Mouse (Mus musculus) small intestine, adult 2 months (tissue): ENCODE results near the gene Stat3.

Source experiments
- CTCF ChIP-seq: fragments of 200-500 bp; IDR thresholded peaks from 2 replicates; pipeline ENCODE4 v1.5.1; 2012; ENCODE audit warnings: low read depth, mild to moderate bottlenecking, control low read depth, inconsistent platforms, low read length, moderate library complexity, mixed read lengths; ENCODE audit not compliant: insufficient replicate concordance, insufficient read length; ENCODE audit errors: extremely low read depth
- POLR2A ChIP-seq: fragments of 200-500 bp; IDR thresholded peaks from 2 replicates; pipeline ENCODE4 v1.6.1; 2012; ENCODE audit warnings: low read depth, mild to moderate bottlenecking, control low read depth, inconsistent platforms, low read length, moderate library complexity

DNA sequence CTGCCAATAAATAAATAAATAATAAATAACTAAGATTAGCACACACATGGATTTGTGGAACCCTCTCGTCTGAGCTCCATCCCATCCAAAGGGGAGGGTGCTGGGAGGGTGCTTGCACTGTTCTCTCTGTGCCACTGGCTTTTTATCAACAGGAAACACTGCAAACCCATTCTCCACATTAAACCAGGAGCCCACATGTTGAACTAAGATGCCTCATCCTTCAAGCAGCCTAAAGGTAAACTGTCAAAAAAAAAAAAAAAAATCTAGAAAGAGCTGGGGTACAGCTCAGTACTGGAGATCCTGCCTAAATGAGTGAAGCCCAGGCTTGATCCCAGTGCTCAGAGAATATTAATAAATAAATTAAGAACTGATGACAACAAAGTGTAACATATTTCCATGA is 33.4 kb downstream of the Stat3 start:
- TF ChIP-seq CTCF (no peak), POLR2A (no peak)
